Mouse (Mus musculus) gastrocnemius, adult 8-10 months (tissue): ENCODE data around the gene Rin3. TPM values are rescaled to one million over a fixed set of nuclear protein-coding genes. Genes with fewer than 3 reads are reported as not detected.
"Not testable (repeated sequence)": the region's sequence is repeated elsewhere in the genome, so short reads cannot be mapped to it uniquely, and the experiment has no call there.

ENCODE experiments used
- DNase-seq, 2 experiments: peaks; one replicate each; pipeline ENCODE4 v3.0.0; 2022; ENCODE audit warnings: low spot score in 2 of 2
- total RNA-seq, 4 experiments: library from RNA; stranded (reverse); gene quantifications; 2 replicates each; pipeline ENCODE4 v1.2.4; 2022

The Rin3 gene
- total RNA-seq = 1 to 10 TPM; 2.2 to 5.6 (median 4.2) TPM

DNA sequence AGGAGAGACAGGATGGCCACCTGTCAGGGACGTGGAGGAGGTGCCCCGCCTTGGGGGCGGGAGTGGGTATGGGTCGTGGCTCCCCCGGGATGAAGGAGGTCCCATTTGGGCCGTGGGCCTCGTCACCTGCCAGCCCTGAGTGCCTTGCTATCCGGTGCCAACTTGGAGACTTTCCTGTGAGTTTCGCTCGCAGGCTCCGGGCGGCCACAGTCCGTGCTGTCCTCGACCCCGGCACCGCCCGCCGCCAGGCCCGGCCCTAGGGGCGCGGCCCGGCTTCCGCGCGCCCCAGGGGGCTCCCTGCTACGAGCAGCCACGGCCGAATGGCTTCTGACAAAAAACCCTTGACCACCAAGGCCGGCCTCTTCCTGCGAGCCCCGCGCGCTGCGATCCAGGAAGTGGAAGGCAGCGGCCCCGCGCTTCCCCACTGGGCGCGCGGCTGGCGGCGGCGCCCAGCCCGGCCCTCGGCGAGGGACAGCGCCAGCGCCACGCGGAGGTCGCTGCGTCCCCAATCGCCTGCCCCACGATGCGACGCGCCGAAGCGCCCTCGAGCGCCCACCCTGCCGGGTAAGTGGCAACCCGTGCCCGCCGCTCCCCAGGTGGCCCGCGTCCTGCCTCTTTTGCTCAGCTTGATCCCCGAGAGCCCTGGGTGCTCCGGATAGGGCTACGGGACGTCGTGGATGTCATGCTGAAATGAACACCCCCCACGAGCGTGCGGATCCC, at the start of gene Rin3:
TSS of gene Rin3 (plus strand) at position 286 of the 720 bp plus-strand sequence.
- DNase-seq = peak in 1 of 2 experiments; percentile 17

DNA sequence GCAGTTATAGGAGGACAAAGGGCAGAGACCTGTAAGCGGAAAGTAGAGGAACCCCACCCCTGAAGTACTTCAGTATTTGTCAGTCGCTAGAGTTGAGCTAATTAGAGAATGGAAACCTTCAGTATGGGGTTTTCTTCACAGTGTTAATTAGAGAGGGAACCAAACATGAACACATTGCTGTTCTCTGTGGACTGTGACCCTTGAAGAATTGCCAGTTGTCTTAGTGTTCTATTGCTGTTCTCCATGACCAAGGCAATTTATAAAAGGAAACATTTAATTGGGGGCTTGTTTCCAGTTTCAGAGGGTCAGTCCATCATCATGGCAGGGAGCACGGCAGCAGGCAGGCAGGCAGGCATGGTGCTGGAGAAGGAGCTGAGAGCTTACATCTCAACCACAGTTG, 47.3 kb upstream of the Rin3 start:
- no peak for DNase-seq

DNA sequence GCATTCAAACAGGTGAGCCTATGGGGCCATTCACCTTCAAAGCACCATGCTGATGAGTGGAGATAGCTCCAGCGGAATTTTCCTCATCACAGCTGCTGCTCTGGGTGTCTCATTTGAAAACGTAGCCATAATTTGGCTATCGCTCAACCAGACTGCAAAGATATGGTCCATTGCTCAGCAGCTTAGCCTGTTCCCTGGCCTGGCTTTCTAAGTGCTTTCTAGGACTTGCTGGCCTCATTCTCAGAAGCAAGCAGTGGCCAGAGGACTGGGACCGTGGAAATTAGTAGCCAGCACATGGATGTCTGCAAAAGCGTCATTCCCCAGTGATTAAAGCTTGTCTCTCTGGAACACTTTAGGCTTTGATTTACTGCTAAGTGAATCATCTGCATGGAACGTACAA, 46.5 kb upstream of the Rin3 start:
- no peak for DNase-seq

DNA sequence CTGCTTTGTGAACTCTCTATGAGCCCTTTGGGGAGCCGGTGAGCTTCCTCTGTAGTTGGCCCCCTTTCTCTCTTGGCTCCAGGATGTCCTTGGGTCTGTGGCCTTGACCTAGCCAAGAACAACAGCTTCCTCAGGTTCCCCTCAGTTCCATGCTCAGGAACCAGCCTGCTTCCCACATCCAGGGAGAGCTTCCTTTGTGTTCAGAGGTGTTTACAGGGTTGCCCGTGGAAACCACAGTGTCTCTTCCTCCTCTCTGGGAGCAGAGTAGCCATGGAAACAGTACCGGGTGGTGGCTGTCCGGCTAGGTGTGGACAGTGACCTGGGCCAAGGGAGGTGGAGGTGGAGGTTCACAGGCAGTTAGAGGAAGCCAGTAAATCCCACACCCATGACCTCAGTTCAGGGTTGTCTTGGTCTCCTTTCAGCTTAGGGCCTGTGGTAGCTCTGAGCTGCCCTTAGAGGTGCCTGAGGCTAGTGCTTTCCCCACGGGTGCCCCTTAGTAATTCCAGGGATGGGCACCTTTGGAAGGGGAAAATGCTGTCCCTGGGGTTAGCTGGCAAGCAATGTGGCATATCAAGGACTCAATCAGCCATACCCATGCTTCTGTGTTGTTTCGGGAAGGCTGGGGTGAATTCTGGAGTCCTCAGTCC, 40.6 kb upstream of the Rin3 start:
- DNase-seq = peak in 1 of 2 experiments; percentile 5

DNA sequence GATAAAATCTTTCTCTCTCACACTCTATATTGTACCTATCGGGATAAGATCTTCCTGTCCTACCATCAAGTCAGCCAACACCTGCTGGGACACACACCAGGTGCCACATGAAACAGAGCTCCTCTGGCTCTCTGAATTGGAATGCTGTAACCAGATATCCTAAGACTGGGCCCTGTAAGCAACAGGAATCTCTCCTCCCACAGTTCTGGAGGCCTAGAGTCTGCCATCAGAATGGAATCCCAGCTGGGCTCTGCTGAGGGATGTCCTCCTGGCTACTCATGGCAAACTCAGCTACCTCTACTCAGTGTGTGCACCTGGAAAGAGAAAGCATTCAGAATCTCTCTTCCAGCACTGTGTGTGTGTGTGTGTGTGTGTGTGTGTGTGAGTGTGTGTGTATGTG, 38.9 kb upstream of the Rin3 start:
- DNase-seq = no peak

DNA sequence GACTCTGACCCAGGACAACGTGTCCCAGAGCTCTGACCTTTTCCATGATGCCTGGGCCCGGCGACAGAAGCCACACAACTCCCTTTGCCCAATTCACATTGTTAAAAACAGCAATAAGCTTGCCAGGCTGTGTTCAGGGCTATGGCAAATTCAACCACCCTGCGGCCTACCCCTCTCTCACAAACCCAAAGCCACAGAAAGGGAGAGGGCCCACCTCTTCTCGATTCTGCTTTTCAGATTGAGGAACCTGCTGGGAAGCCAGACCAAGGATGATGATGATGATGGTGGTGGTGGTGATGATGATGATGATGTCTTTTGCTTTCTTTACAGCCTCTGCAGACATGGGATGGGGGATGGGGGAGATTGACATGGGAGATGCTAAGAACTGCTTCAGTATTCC, 36.6 kb upstream of the Rin3 start:
- DNase-seq = no peak

DNA sequence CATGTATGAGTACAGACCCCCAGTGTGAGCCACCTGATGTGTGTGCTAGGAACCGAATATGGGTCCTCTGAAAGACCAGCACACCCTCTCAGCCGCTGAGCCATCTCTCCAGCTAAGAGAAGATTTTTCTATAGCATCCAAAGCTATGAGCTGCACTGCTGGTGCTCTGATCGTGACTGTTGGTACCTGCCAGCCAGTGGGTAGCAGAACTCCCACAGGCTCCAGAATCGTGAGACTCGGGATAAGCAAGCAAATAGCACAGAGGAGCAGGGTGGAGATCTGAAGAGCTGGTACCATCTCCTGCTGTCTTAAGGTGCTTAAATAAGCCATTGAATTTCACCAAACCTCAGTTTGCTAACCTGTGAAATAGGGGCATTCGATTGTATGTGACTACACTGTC, 34.7 kb upstream of the Rin3 start:
- DNase-seq = no peak

DNA sequence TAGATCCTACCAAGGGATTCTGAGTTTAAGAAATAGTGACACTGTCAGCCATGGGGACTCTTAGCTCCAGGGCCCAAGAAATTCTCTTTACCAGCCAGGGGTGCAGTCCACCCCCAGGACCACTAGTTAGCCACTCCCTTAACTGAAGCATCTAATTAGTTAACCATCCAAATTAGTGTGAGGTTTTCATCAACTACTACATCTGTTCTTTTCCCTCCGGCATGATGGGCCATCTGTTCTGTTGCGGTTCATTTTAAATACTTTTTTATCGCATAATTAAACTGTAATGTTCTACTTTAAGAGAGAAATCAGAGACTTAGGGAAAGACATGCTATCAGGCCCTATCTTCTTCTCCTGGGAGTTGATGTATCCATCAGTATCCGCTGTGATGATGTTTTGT, 32.5 kb upstream of the Rin3 start:
- DNase-seq = no peak

DNA sequence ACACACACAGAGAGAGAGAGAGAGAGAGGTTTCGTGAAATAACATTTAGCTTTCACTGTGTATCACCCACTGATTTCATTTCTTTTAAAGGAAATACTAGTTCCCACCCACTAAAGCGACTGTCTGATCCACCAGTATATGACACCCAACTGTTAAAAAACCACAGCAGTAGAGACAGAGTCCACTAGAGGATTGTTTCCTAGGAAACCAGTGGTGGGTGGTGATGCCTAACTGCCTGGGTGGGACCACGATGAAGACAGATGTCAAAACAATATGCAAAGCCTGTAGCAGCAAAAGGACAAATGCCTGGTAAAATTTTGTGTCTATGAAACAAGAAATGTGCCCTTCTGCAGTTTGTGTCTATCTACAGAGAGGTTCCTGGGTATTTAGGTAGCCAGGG, 31.8 kb upstream of the Rin3 start:
- DNase-seq = no peak

DNA sequence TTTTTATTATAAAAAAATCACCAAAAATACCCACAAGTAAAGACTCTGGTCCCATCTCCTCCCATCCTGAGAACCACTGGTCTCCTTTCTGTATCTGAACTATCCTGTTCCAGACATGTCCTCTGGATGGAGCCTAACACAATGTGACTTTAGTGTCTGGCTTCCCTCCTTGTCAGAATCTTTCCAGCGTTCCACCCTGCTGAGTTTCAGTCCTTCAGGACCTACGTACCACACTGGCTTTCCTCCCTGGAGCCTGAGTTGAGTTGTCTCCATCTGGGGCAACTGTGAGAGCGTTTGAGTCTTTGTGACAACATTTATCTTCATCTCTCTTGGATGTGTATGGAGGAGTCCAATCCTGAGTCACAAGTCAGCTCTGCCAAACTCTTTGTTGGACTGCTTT, 30.9 kb upstream of the Rin3 start:
- no peak for DNase-seq

DNA sequence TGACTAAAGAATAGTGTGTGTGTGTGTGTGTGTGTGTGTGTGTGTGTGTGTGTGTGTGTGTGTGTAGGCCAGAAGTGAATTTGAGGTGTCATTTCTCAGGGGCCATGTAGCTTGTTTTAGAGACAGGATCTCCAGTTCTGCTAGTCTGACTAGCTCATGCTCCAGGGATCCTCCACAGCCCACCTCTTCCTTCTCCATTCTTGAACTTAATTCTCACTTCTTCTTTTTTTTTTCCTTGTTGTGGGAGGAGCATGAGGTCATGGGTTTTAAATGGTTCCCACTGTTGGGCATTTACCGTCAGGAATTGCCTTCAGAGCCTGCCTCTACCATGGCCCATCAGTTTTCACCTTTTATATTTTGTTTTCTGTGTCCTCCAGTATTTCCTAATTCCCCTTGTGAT, 30.3 kb upstream of the Rin3 start:
- DNase-seq = no peak

DNA sequence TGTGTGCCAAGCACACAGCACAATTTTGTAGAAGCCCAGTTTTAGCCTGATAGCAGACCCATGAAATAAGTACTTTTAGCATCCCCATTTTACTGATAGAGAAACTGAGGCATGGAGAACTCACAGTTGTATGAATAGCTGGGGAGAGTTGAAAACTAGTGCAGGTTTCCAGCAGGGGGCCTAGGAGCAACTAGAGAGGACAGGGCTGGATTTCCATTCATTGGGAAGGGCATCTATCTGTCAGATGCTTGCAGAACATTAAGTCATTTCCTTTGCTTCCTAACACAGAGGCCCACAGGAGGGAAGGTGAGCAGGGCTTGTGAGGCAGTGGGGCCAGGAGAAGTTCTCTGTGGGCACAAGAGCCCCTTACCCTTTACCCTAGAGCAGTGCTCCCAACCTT, 27.8 kb upstream of the Rin3 start:
- no peak for DNase-seq

DNA sequence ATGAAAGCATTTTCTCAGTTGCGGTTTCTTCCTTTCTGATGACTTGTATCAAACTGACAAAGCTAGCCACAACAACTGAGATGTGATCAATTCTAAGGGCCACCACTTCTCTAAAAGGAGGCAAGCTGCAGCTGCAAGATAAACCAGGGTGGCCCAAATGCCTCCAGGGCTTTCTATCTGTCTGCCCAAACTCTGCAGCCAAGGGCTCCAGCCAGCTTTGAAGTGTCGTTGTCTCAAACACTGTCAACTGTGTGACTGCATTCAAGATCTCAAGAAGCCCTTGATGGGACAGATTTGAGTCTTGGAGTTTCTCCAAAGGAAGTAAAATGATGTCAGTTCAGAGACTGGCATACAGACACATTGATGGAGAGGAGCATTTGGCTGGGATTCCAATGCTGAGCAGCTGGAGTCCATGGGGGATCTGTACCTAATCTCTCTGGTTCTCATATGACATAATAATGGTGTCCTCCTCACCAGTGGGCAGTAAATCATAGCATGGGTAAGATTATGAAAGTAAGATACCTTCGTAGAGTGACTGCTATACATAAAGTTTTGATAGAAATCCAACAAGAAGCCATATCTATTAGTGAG, 24.2 kb upstream of the Rin3 start:
- no peak for DNase-seq

DNA sequence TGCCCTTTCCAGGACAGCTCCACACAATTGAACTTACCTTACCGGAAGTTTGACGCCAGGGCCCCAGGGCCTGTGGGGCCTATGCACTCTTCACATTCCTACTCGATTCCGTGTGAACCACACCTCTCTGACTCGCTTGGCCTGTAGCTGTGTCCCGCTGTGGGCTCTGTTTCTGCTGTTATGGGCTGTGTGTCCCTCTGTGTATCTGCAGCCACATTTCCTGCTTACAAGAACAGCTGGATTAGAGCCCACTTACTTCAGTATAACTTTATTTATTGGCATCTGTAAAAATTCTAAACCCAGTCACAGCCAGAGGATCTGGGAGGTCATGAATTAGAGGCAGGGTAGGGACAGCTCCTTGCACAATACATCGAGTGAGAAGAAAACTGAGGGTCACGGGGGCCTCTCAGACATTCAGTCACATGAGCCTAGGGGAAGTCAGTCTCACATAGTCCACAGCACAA, 20.9 kb upstream of the Rin3 start:
- DNase-seq = no peak

DNA sequence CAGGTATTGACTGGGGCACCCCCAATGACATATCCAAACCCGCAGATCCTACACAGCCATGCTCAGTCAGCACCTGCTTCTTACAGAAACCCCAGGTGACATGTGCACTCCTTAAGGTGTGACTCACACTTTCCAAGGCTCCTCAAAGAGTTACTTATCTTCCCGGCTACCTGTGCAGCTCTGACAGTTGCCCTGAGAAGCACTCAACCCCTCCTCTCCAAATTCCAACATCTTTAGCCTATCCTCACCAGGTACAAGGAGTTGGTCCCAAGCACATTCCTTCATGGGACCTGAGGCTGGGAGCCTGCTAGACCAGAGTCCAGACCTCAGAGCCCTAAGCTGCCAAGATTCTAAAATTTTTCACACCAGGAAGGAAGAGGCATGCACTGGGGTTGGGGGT, 20.0 kb upstream of the Rin3 start:
- no peak for DNase-seq

DNA sequence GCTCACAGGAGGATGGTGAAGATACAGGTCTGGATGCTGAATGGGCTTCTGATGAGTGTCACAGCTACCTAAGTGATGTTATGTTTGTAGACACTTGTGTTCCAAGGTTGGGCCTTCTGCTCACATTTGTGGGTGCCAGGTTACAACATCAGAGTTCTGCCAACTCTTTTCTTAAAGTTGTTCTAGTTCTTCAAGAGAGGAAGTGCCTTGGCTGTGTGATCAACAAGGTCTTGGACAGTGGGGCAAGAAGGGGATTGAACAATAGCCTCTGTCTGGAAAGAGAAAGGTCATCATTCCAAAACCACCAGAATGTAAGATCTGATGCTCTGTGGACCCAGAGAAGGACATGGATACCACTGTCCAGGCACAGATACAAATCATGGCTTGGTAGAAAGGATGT, 19.6 kb upstream of the Rin3 start:
- DNase-seq = no peak

DNA sequence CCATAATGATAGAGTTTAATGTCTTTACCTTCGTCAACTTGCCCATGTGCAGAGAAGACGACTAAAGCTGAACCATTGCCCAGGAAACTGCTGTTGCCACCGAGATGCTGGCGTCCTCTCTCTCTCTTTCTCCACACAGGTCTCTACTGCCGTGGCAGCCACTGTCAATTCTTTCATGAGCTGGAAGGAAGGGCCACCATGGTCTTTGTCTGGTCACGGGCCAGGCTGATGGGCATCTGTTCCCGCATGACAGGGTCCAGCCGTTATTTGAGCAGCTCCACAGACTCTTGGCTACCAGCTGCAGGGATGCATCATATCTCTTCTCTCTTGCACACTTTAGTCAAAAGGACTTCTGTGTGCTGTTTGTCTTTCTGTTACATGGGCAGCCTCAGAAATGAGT, 16.4 kb upstream of the Rin3 start:
- no peak for DNase-seq

DNA sequence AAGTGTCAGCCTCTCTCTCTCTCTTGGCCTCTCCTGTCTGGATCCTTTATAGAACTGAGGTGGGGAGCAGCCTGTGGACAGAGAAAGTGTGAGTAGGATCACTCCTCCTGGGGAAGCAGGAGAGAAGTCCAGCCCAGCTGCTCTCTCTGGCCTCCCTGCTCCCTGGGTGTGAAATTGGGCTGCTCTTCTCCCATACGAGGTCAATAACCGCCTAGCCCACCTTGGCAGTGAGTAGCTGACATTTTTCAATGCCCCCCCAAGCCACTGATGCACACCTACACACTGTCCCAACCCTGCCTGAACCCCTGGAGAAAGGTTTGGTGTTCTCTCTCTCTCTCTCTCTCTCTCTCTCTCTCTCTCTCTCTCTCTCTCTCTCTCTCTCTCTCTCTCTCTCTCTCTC, 13.7 kb upstream of the Rin3 start:
- DNase-seq = no peak

DNA sequence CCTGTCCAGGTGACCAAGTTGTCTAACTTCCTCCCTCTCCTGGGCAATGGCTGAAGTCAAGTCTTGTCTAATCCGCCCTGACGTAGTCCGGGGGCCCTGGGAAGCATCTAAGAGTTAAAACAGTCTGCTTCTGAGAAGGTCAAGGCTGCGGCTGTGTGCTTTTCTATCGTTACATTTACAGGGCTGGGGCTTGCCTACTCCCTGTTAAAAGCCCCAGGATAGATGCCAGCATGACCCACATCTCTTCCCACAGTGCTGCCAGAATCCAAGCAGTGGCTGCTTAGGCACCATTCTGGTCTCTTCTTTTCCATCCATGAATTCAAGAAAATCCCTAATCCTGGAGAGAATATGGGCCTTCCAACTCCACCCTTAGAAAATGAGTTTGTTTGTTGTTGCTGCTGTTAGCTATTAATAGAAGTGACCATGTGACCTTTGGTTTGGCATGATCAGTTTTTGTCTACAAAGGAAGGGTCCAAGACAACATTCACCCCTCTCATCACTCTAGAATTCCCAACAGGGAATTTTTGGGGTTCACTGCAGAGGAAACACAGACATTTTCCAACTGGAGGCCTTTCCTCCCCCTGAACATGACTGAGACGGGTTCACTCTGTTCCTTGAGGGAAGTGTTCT, 12.0 kb upstream of the Rin3 start:
- no peak for DNase-seq

DNA sequence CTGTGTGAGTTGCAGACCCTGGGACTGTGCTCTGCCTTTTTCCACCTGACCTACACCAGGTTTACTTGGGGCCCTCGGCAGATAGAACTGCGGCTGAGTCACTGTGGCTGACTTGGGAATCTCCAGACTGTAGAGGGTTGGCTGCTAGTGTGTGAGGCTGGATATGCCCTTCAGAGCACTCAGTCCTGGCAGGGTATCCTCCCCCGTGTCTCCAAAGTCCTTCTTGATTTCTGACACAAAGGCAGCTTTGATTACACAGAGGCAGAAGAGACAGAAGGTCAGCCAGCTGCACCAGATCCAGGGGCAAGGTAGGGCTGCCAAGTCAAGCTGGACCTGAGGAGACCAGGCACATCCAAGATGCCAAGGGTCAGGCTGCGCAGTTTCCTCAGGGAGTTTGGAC, 11.4 kb upstream of the Rin3 start:
- DNase-seq = no peak

DNA sequence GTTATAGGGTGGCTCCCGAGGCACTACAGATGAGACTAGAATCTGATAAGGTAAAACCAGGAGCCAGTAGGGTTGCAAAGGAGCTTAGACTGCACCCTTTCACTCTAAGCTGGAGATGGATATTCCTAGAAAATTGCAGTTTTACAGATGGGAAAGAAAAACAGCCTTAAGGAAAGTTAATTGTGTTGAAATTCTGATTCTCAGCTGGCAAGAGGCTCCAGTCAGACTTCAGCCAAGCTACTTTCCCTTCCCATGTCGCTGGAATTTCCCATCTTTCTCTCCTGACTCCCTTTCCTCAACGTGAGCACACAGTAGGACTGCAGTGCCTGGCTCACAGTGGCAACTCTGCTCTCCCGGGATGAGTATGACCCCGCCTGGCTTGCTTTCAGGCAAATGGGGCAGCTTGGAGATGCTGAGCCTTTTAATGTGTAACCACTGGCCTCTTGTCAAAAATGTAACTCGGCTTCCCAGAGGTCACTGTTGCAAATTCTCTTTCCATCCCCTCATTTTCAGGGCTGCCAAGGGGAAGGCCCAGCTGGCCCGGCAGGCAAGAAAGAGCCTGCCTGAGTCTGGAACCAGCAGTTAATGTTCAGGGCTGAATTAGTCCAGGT, 6.9 kb upstream of the Rin3 start:
- DNase-seq = peak; percentile 48 to 52

DNA sequence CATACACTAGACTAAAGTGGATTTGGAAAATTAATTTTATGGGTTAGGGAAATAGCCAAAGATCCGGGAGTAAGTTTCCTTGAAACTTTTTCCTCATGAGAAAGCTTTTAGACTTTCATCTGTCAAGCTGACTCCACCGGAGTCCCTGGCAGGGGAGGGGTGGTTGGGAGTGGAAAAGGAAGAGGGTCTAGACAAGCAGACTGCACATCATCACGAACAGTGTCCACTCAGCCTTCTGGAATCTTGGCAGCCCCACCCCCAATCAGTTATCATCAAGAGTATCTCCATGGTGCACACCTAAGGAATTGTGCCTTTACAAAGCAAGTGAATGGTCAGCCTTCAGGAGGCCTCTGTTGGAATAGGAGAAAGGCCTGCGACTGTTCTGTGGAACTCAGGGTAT, 2.6 kb upstream of the Rin3 start:
- not testable (repeated sequence) for DNase-seq
